23 mouse cellular contexts compared by ENCODE assay signal in the genomic region with DNA sequence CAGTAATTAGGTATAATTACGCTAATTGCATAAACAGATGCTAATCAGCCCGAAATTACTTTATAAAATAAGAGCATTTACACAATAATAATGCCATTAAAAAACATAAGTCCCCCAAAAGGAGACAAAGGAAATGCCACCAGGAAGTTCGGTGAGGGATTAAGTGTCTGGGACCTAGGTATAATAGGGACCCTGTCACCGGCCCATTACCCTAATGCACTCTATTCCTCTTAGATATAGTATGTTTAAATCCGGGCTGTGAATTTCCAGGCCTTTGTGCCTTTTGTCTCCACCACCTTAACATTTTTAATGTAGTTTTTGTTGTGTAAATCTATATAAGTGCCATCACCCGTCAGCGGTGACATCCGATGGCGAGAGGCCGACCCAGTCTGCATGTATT.
DNase-seq lines count a peak whose midpoint lies in the region; ATAC-seq and TF ChIP-seq lines count a peak whose summit lies in the region.
"Had no signal": no experiment of that assay in that cellular context is flagged by ENCODE, and none has a peak within 500 bp of the region (broad histone marks: within the 10 kb centered on the region; RNA-seq: fewer than 3 reads in every experiment).

No protein-coding gene starts in this region.

- no peak for TF ChIP-seq CTCF in forebrain, postnatal 0 days (IDR thresholded peaks at IDR 0.05; ENCODE audit: low read depth)
- TF ChIP-seq CTCF in brain, embryonic 14.5 days (IDR thresholded peaks at IDR 0.05; ENCODE audit: borderline replicate concordance, extremely low read depth, insufficient read depth, insufficient read length), result no peak

- H3K4me2 ChIP-seq in embryonic facial prominence, embryonic 11.5 days (ENCODE audit: low read depth, low read length), result no peak overlapping the region
- no peak overlapping the region for H3K4me2 ChIP-seq in forebrain, embryonic 12.5 days
- H3K4me2 ChIP-seq in forebrain, postnatal 0 days (ENCODE audit: low read depth), result no peak overlapping the region
- no peak overlapping the region for H3K4me2 ChIP-seq in heart, embryonic 11.5 days
- H3K4me2 ChIP-seq: embryonic facial prominence, embryonic 13.5 days; hindbrain, embryonic 12.5 days; intestine, embryonic 15.5 days had no signal

- H3K4me1 ChIP-seq in embryonic facial prominence, embryonic 11.5 days (ENCODE audit: control insufficient read depth, insufficient read depth, low read length), result no peaks in the 10 kb centered on the region
- H3K4me1 ChIP-seq in embryonic facial prominence, embryonic 10.5 days, result peaks cover 20% of the 10 kb centered on the region
- H3K4me1 ChIP-seq in forebrain, embryonic 12.5 days, result peaks cover 8% of the 10 kb centered on the region
- no peaks in the 10 kb centered on the region for H3K4me1 ChIP-seq in forebrain, postnatal 0 days (ENCODE audit: insufficient read depth)
- peaks cover 14% of the 10 kb centered on the region for H3K4me1 ChIP-seq in limb, embryonic 10.5 days
- no peaks in the 10 kb centered on the region for H3K4me1 ChIP-seq in heart, embryonic 11.5 days (ENCODE audit: control insufficient read depth, insufficient read depth, low read length)
- H3K4me1 ChIP-seq: hindbrain, embryonic 12.5 days; intestine, embryonic 15.5 days had no signal

- H3K9me3 ChIP-seq in embryonic facial prominence, embryonic 11.5 days (replicated peaks; ENCODE audit: control insufficient read depth, low read length), result no peaks in the 10 kb centered on the region
- H3K9me3 ChIP-seq in embryonic facial prominence, embryonic 10.5 days, result no peaks in the 10 kb centered on the region
- no peaks in the 10 kb centered on the region for H3K9me3 ChIP-seq in forebrain, embryonic 12.5 days
- no peaks in the 10 kb centered on the region for H3K9me3 ChIP-seq in forebrain, postnatal 0 days (ENCODE audit: low read length)
- H3K9me3 ChIP-seq in limb, embryonic 10.5 days (replicated peaks), result no peaks in the 10 kb centered on the region
- no peaks in the 10 kb centered on the region for H3K9me3 ChIP-seq in heart, embryonic 11.5 days (replicated peaks; ENCODE audit: control insufficient read depth, low read length)
- H3K9me3 ChIP-seq: embryonic facial prominence, embryonic 13.5 days; hindbrain, embryonic 12.5 days; intestine, embryonic 15.5 days had no signal

- H3K4me3 ChIP-seq in embryonic facial prominence, embryonic 11.5 days (ENCODE audit: low read depth, low read length), result no peak overlapping the region
- H3K4me3 ChIP-seq in embryonic facial prominence, embryonic 10.5 days, result no peak overlapping the region
- H3K4me3 ChIP-seq in forebrain, embryonic 12.5 days (replicated peaks), result no peak overlapping the region
- H3K4me3 ChIP-seq in forebrain, postnatal 0 days (ENCODE audit: low read depth, low read length), result no peak overlapping the region
- no peak overlapping the region for H3K4me3 ChIP-seq in limb, embryonic 10.5 days
- H3K4me3 ChIP-seq in heart, embryonic 11.5 days (ENCODE audit: low read depth, low read length), result no peak overlapping the region
- H3K4me3 ChIP-seq: embryonic facial prominence, embryonic 13.5 days; erythroblast, embryonic 14.5 days; gastrocnemius, adult 2 months; hindbrain, embryonic 12.5 days; intestine, embryonic 15.5 days had no signal

- no peaks in the 10 kb centered on the region for H3K36me3 ChIP-seq in embryonic facial prominence, embryonic 11.5 days (replicated peaks; ENCODE audit: control insufficient read depth, insufficient read depth, low read depth, low read length)
- no peaks in the 10 kb centered on the region for H3K36me3 ChIP-seq in embryonic facial prominence, embryonic 10.5 days (replicated peaks)
- no peaks in the 10 kb centered on the region for H3K36me3 ChIP-seq in forebrain, embryonic 12.5 days (replicated peaks)
- no peaks in the 10 kb centered on the region for H3K36me3 ChIP-seq in forebrain, postnatal 0 days (ENCODE audit: insufficient read depth)
- no peaks in the 10 kb centered on the region for H3K36me3 ChIP-seq in limb, embryonic 10.5 days
- H3K36me3 ChIP-seq in heart, embryonic 11.5 days (ENCODE audit: control insufficient read depth, insufficient read depth, low read length), result no peaks in the 10 kb centered on the region
- H3K36me3 ChIP-seq: embryonic facial prominence, embryonic 13.5 days; hindbrain, embryonic 12.5 days; intestine, embryonic 15.5 days had no signal

- no peak overlapping the region for H3K27ac ChIP-seq in embryonic facial prominence, embryonic 11.5 days (replicated peaks; ENCODE audit: low read depth, low read length)
- H3K27ac ChIP-seq in embryonic facial prominence, embryonic 10.5 days (replicated peaks), result no peak overlapping the region; the same call in 1 of the 2 replicates
- 0 out of 2 replicates have a peak overlapping the region, but pooled peaks have one; percentile 20 for H3K27ac ChIP-seq in forebrain, embryonic 12.5 days
- no peak overlapping the region for H3K27ac ChIP-seq in forebrain, postnatal 0 days (ENCODE audit: low read depth, low read length)
- 0 out of 2 replicates have a peak overlapping the region, but pooled peaks have one; percentile 25 for H3K27ac ChIP-seq in limb, embryonic 10.5 days
- H3K27ac ChIP-seq in heart, embryonic 11.5 days (ENCODE audit: low read depth, low read length), result no peak overlapping the region
- H3K27ac ChIP-seq: embryonic facial prominence, embryonic 13.5 days; gastrocnemius, adult 2 months; hindbrain, embryonic 12.5 days; intestine, embryonic 15.5 days had no signal

- WGBS in embryonic facial prominence, embryonic 11.5 days, result 72% methylated on average over 10 of the region's 10 CpGs
- WGBS in embryonic facial prominence, embryonic 10.5 days, result 68% methylated on average over 10 of the region's 10 CpGs
- 25% methylated on average over 10 of the region's 10 CpGs for WGBS in forebrain, embryonic 12.5 days
- WGBS in forebrain, postnatal 0 days, result 26% methylated on average over 10 of the region's 10 CpGs
- 87% methylated on average over 10 of the region's 10 CpGs for WGBS in limb, embryonic 10.5 days
- WGBS in heart, embryonic 11.5 days (ENCODE audit: insufficient replicate concordance), result 83% methylated on average over 10 of the region's 10 CpGs

- ATAC-seq in embryonic facial prominence, embryonic 11.5 days (replicated peaks; ENCODE audit: insufficient number of reproducible peaks, low FRiP score, low TSS enrichment, low read depth), result no peak
- no peak for ATAC-seq in forebrain, embryonic 12.5 days (ENCODE audit: low FRiP score)
- no peak for ATAC-seq in forebrain, postnatal 0 days
- ATAC-seq in heart, embryonic 11.5 days (replicated peaks; ENCODE audit: insufficient number of reproducible peaks, low FRiP score, low TSS enrichment), result no peak
- ATAC-seq: hindbrain, embryonic 16.5 days; intestine, embryonic 15.5 days had no signal

- no peak for TF ChIP-seq POLR2A in brain, embryonic 14.5 days (IDR thresholded peaks at IDR 0.05; ENCODE audit: borderline replicate concordance, extremely low read depth, insufficient read depth, insufficient read length, poor library complexity, severe bottlenecking)

- no peaks in the 10 kb centered on the region for H3K27me3 ChIP-seq in embryonic facial prominence, embryonic 11.5 days (ENCODE audit: control insufficient read depth, insufficient read depth, low read length)
- H3K27me3 ChIP-seq in embryonic facial prominence, embryonic 10.5 days (replicated peaks; ENCODE audit: low read depth, poor library complexity, severe bottlenecking), result peaks cover 3% of the 10 kb centered on the region; the same call in 1 of the 2 replicates
- H3K27me3 ChIP-seq in forebrain, embryonic 12.5 days, result peaks cover 13% of the 10 kb centered on the region; the same call in 1 of the 2 replicates
- no peaks in the 10 kb centered on the region for H3K27me3 ChIP-seq in forebrain, postnatal 0 days (ENCODE audit: insufficient read depth, low read length)
- no peaks in the 10 kb centered on the region for H3K27me3 ChIP-seq in limb, embryonic 10.5 days (ENCODE audit: low read depth, poor library complexity, severe bottlenecking)
- no peaks in the 10 kb centered on the region for H3K27me3 ChIP-seq in heart, embryonic 11.5 days (ENCODE audit: control insufficient read depth, insufficient read depth, low read length)
- H3K27me3 ChIP-seq: embryonic facial prominence, embryonic 13.5 days; hindbrain, embryonic 12.5 days; intestine, embryonic 15.5 days had no signal

- H3K9ac ChIP-seq in embryonic facial prominence, embryonic 11.5 days (replicated peaks; ENCODE audit: low read length), result no peak overlapping the region
- H3K9ac ChIP-seq in forebrain, embryonic 12.5 days, result no peak overlapping the region
- no peak overlapping the region for H3K9ac ChIP-seq in forebrain, postnatal 0 days
- H3K9ac ChIP-seq in heart, embryonic 11.5 days (ENCODE audit: low read depth, low read length), result no peak overlapping the region
- H3K9ac ChIP-seq: embryonic facial prominence, embryonic 13.5 days; hindbrain, embryonic 12.5 days; intestine, embryonic 15.5 days had no signal

- peak; percentile 18 for DNase-seq in embryonic facial prominence, embryonic 11.5 days (ENCODE audit: low spot score)
- DNase-seq in embryonic facial prominence, embryonic 10.5 days (ENCODE audit: low spot score), result no peak
- DNase-seq in forebrain, postnatal 0 days, result no peak
- peak; percentile 78 for DNase-seq in brain, embryonic 14.5 days (ENCODE audit: low read depth)
- no peak for DNase-seq in limb, embryonic 10.5 days (ENCODE audit: low spot score)
- DNase-seq in layer of hippocampus, adult 8-10 months (ENCODE audit: low spot score in 2 of 2), result no peak
- DNase-seq: adrenal gland, adult 8-10 months; adrenal gland, postnatal 25 days; cerebellum, adult 18-20 months; cerebellum, adult 9-10 months; cerebellum, postnatal 14 days; gastrocnemius, adult 2 months; gastrocnemius, postnatal 14 days; heart, adult 18-20 months; kidney, adult 11 months; kidney, adult 8-10 months had no signal

Comparison
In these comparisons a context has a peak if more than half of its experiments do, and no peak if none do; other contexts are left out.
1. DNase-seq: peak in embryonic facial prominence, embryonic 11.5 days (single experiment) and brain, embryonic 14.5 days (single experiment); none in embryonic facial prominence, embryonic 10.5 days (single experiment), forebrain, postnatal 0 days (single experiment), limb, embryonic 10.5 days (single experiment) and layer of hippocampus, adult 8-10 months (0 of 2).
2. H3K27ac ChIP-seq: peak in forebrain, embryonic 12.5 days (single experiment) and limb, embryonic 10.5 days (single experiment); none in embryonic facial prominence, embryonic 11.5 days (single experiment), embryonic facial prominence, embryonic 10.5 days (single experiment), forebrain, postnatal 0 days (single experiment) and heart, embryonic 11.5 days (single experiment).